Mouse (Mus musculus) brain, embryonic 14.5 days (tissue): ENCODE data around the gene Cct7.

Experiments used
- CTCF ChIP-seq: fragments of 200-500 bp; IDR thresholded peaks from 2 replicates; pipeline ENCODE4 v1.5.1; 2012; ENCODE audit warnings: inconsistent platforms, mild to moderate bottlenecking, moderate library complexity, borderline replicate concordance; ENCODE audit not compliant: insufficient read depth, insufficient read length; ENCODE audit errors: extremely low read depth
- POLR2A ChIP-seq: fragments of 200-500 bp; IDR thresholded peaks from 2 replicates; pipeline ENCODE4 v1.6.1; 2012; ENCODE audit warnings: mild to moderate bottlenecking, inconsistent platforms, borderline replicate concordance; ENCODE audit not compliant: poor library complexity, insufficient read depth, insufficient read length, severe bottlenecking; ENCODE audit errors: extremely low read depth

DNA sequence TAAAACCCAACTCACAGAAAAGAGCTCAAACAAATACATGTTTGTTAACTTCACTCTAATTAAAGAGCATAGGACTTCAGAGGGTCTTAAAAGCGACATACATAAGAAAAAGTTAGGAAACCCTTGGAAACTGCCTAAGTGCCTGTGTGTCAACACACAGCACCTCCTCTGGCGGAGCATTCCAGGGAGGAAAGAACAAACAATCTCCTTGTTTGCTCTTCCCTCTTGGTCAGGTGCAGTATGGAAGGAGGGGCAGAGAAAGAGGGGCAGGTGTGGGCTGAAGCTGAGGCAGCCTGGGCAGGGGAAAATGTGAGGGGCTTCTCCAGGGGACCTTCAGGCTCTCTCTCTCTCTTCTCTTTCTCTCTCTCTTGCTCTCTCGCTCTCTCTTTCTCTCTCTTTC is 35.5 kb upstream of the Cct7 start:
- TF ChIP-seq CTCF (no peak), POLR2A (no peak)
